Mouse (Mus musculus) limb, embryonic 11.5 days (tissue): ENCODE results near the gene Abhd16b. TPM values are rescaled to one million over a fixed set of nuclear protein-coding genes. Genes with fewer than 3 reads are reported as not detected.
A peak's percentile ranks its signal among the peaks of the same experiment; 100 is the strongest.

Experiments used
- ATAC-seq: fragments of 200-750 bp; cut with Nextera tagmentation; 2 replicates; pipeline ENCODE4 v1.8.0; 2017; ENCODE audit warnings: low read depth; ENCODE audit not compliant: insufficient number of reproducible peaks, low FRiP score, low TSS enrichment
- DNase-seq: peaks from one replicate; pipeline ENCODE4 v3.0.0-alpha.2; 2015; ENCODE audit warnings: low spot score
- H3K27ac ChIP-seq: fragments of 300-500 bp; sonication (generic); replicated peaks from 2 replicates; pipeline ENCODE4 v1.5.1; 2014; ENCODE audit warnings: low read depth, mild to moderate bottlenecking, low read length
- H3K27me3 ChIP-seq: fragments of 300-500 bp; sonication (generic); 2 replicates; pipeline ENCODE4 v1.6.1; 2014; ENCODE audit warnings: mild to moderate bottlenecking, low read length, mixed read lengths; ENCODE audit not compliant: control insufficient read depth, insufficient read depth
- H3K36me3 ChIP-seq: fragments of 300-500 bp; sonication (generic); 2 replicates; pipeline ENCODE4 v1.6.1; 2014; ENCODE audit warnings: mild to moderate bottlenecking, low read length, moderate library complexity, mixed read lengths; ENCODE audit not compliant: control insufficient read depth, insufficient read depth
- H3K4me1 ChIP-seq: fragments of 300-500 bp; sonication (generic); 2 replicates; pipeline ENCODE4 v1.6.1; 2014; ENCODE audit warnings: low read length, mixed read lengths; ENCODE audit not compliant: control insufficient read depth, insufficient read depth
- H3K4me2 ChIP-seq: fragments of 300-500 bp; sonication (generic); 2 replicates; pipeline ENCODE4 v1.6.1; 2014; ENCODE audit warnings: low read depth, mild to moderate bottlenecking, moderate library complexity; ENCODE audit not compliant: severe bottlenecking
- H3K4me3 ChIP-seq: fragments of 300-500 bp; sonication (generic); 2 replicates; pipeline ENCODE4 v1.5.1; 2014; ENCODE audit warnings: low read depth, low read length
- H3K9ac ChIP-seq: fragments of 300-500 bp; sonication (generic); 2 replicates; pipeline ENCODE4 v1.6.1; 2014; ENCODE audit warnings: mild to moderate bottlenecking, low read length
- H3K9me3 ChIP-seq: fragments of 300-500 bp; sonication (generic); 2 replicates; pipeline ENCODE4 v1.6.1; 2016; ENCODE audit warnings: low read length; ENCODE audit not compliant: control insufficient read depth
- WGBS: fragments of 180-500 bp; shearing (Covaris S2); extraction: QIAGEN DNeasy Blood & Tissue Kit; methylation state at CpG from one replicate; pipeline ENCODE4 v1.1.7; 2014; 5-methylcytosine and 5-hydroxymethylcytosine counted together
- polyA plus RNA-seq: library from polyadenylated mRNA; unstranded; fragments of >200 nt; fragmentation: Nextera tagmentation; extraction: Ambion mirVana; gene quantifications from 2 replicates; pipeline ENCODE4 v1.2.1, GENCODE M21; 2014

The Abhd16b gene
- polyA plus RNA-seq, 1 experiment from 2014 or later, result 0.08 TPM

GRCm38 (mm10) chr2:181536410-181536809 lies 43.4 kb downstream of the Abhd16b start:
- Histone ChIP-seq H3K4me2 (no peak overlapping the region), H3K27me3 (no peaks in the 10 kb centered on the region), H3K4me3 (no peak overlapping the region), H3K27ac (no peak overlapping the region), H3K4me1 (no peaks in the 10 kb centered on the region), H3K36me3 (no peaks in the 10 kb centered on the region), H3K9me3 (no peaks in the 10 kb centered on the region), H3K9ac (no peak overlapping the region)
- ATAC-seq (no peak), DNase-seq (no peak)
- WGBS, result 86% methylated on average over 2 of the region's 2 CpGs

- Histone ChIP-seq H3K4me3 (no peak overlapping the region), H3K9me3 (no peaks in the 10 kb centered on the region), H3K36me3 (no peaks in the 10 kb centered on the region), H3K27me3 (no peaks in the 10 kb centered on the region), H3K27ac (no peak overlapping the region), H3K4me2 (no peak overlapping the region), H3K4me1 (no peaks in the 10 kb centered on the region), H3K9ac (peak overlapping the region; percentile 30; the same call in 1 of the 2 replicates)
- WGBS, result 86% methylated on average over 2 of the region's 2 CpGs
- no peak for ATAC-seq
- DNase-seq, result no peak
Measured at GRCm38 (mm10) chr2:181537444-181538047, 44.5 kb downstream of the Abhd16b start.

- WGBS, result 93% methylated on average over 6 of the region's 6 CpGs
- DNase-seq, result no peak
Measured at GRCm38 (mm10) chr2:181541761-181542380, 48.9 kb downstream of the Abhd16b start.

More at GRCm38 (mm10) chr2:181541761-181542380, 48.9 kb downstream of the Abhd16b start:
- Histone ChIP-seq H3K36me3 (no peaks in the 10 kb centered on the region), H3K9ac (no peak overlapping the region), H3K27me3 (no peaks in the 10 kb centered on the region), H3K4me2 (no peak overlapping the region), H3K27ac (no peak overlapping the region), H3K4me1 (no peaks in the 10 kb centered on the region), H3K4me3 (no peak overlapping the region), H3K9me3 (no peaks in the 10 kb centered on the region)
- ATAC-seq, result no peak

Other genes starting within 250 kb of the Abhd16b start
- gene Gmeb2, start 205.2 kb upstream of the Abhd16b start, polyA plus RNA-seq, result 19.7 and 21.3 TPM in 2 replicates
- 0.84 and 0.91 TPM in 2 replicates for gene Stmn3, start 178.7 kb upstream of the Abhd16b start, polyA plus RNA-seq
- gene Rtel1, start 173.5 kb upstream of the Abhd16b start, polyA plus RNA-seq, result 63.0 and 63.7 TPM in 2 replicates
- 35.0 and 40.2 TPM in 2 replicates for gene Zgpat, start 128.3 kb upstream of the Abhd16b start, polyA plus RNA-seq
- 57.3 and 63.7 TPM in 2 replicates for gene Arfrp1, start 127.8 kb upstream of the Abhd16b start, polyA plus RNA-seq
- 20.9 and 26.7 TPM in 2 replicates for gene Lime1, start 113.1 kb upstream of the Abhd16b start, polyA plus RNA-seq
- 9.8 and 10.1 TPM in 2 replicates for gene Zbtb46, start 33.8 kb upstream of the Abhd16b start, polyA plus RNA-seq
- 165 and 175 TPM in 2 replicates for gene Tpd52l2, start 3.9 kb downstream of the Abhd16b start, polyA plus RNA-seq
- gene Dnajc5, start 27.3 kb downstream of the Abhd16b start, polyA plus RNA-seq, result 75.3 and 80.9 TPM in 2 replicates
- gene Uckl1, start 91.7 kb downstream of the Abhd16b start, polyA plus RNA-seq, result 34.4 and 39.7 TPM in 2 replicates
- gene Prpf6, start 98.7 kb downstream of the Abhd16b start, polyA plus RNA-seq, result 78.7 and 82.5 TPM in 2 replicates
- gene Zfp512b, start 99.6 kb downstream of the Abhd16b start, polyA plus RNA-seq, result 30.9 and 41.1 TPM in 2 replicates
- 14.9 and 17.7 TPM in 2 replicates for gene Samd10, start 106.0 kb downstream of the Abhd16b start, polyA plus RNA-seq
- gene Gm29797, start 163.8 kb downstream of the Abhd16b start, polyA plus RNA-seq, result 0.68 and 0.88 TPM in 2 replicates
- gene Sox18, start 178.4 kb downstream of the Abhd16b start, polyA plus RNA-seq, result 21.4 and 22.0 TPM in 2 replicates
- gene Tcea2, start 187.1 kb downstream of the Abhd16b start, polyA plus RNA-seq, result 23.2 and 25.2 TPM in 2 replicates
- 92.5 and 97.1 TPM in 2 replicates for gene Rgs19, start 200.8 kb downstream of the Abhd16b start, polyA plus RNA-seq
- gene Lkaaear1, start 205.2 kb downstream of the Abhd16b start, polyA plus RNA-seq, result not detected in 2 replicates
- 0.69 and 1.0 TPM in 2 replicates for gene Oprl1, start 221.8 kb downstream of the Abhd16b start, polyA plus RNA-seq